Mouse (Mus musculus) C2C12 (cell line): Measurements from ENCODE around the gene Stat5a.

Experiments
- CEBPB ChIP-seq: IDR thresholded peaks from one replicate; pipeline ENCODE4 v1.6.1; 2011; ENCODE audit warnings: low read depth, mild to moderate bottlenecking, control low read depth, moderate library complexity
- CTCF ChIP-seq: IDR thresholded peaks from one replicate; pipeline ENCODE4 v1.5.1; 2011; ENCODE audit not compliant: control insufficient read depth, insufficient read depth, insufficient read length
- FOSL1 ChIP-seq: IDR thresholded peaks from one replicate; pipeline ENCODE4 v1.8.0; 2011; ENCODE audit warnings: mild to moderate bottlenecking, low read length; ENCODE audit not compliant: poor library complexity, insufficient read depth, severe bottlenecking
- MAX ChIP-seq: IDR thresholded peaks from one replicate; pipeline ENCODE4 v1.6.1; 2011; ENCODE audit warnings: mild to moderate bottlenecking, control low read depth
- USF1 ChIP-seq: IDR thresholded peaks from one replicate; pipeline ENCODE4 v1.6.1; 2011; ENCODE audit warnings: low read depth, mild to moderate bottlenecking, control low read depth, moderate library complexity

GRCm38 (mm10) chr11:100839523-100839922 is 19.6 kb upstream of the Stat5a start:
- no peak for TF ChIP-seq CTCF
- TF ChIP-seq CEBPB: no peak
- no peak for TF ChIP-seq MAX
- no peak for TF ChIP-seq USF1
- no peak for TF ChIP-seq FOSL1
